In genomic region chr11:115651680-115652079, GRCm38 (mm10) we compare ENCODE assay signal across 22 mouse cellular contexts.
"Had no signal": no experiment of that assay in that cellular context is flagged by ENCODE, and none has a peak within 500 bp of the region (broad histone marks: within the 10 kb centered on the region; RNA-seq: fewer than 3 reads in every experiment).

No protein-coding gene starts in this region.

- DNase-seq: kidney, postnatal 10 days; liver; lung, adult 18-20 months; lung, postnatal 10 days; lung, postnatal 36 days; retina, postnatal 1 day; right cerebral cortex, postnatal 25 days; spleen, adult 18-20 months; thymus, postnatal 25 days had no signal

- H3K9ac ChIP-seq: kidney, embryonic 15.5 days; limb, embryonic 13.5 days; liver, embryonic 12.5 days; liver, embryonic 15.5 days; lung, embryonic 15.5 days; midbrain, embryonic 13.5 days; neural tube, embryonic 13.5 days; stomach, embryonic 15.5 days had no signal

- H3K27ac ChIP-seq: kidney, embryonic 15.5 days; limb, embryonic 10.5 days; limb, embryonic 13.5 days; liver, embryonic 12.5 days; liver, embryonic 15.5 days; lung, embryonic 15.5 days; midbrain, embryonic 10.5 days; midbrain, embryonic 13.5 days; neural tube, embryonic 13.5 days; stomach, embryonic 15.5 days had no signal

- H3K9me3 ChIP-seq: kidney, embryonic 15.5 days; limb, embryonic 10.5 days; limb, embryonic 13.5 days; liver, embryonic 12.5 days; liver, embryonic 15.5 days; lung, embryonic 15.5 days; megakaryocyte, embryonic 14.5 days; midbrain, embryonic 10.5 days; midbrain, embryonic 13.5 days; neural tube, embryonic 13.5 days; stomach, embryonic 15.5 days had no signal

- H3K27me3 ChIP-seq: kidney, embryonic 15.5 days; limb, embryonic 13.5 days; liver, embryonic 12.5 days; liver, embryonic 15.5 days; lung, embryonic 15.5 days; megakaryocyte, embryonic 14.5 days; midbrain, embryonic 13.5 days; neural tube, embryonic 13.5 days; stomach, embryonic 15.5 days had no signal

- ATAC-seq: liver, embryonic 12.5 days; midbrain, embryonic 13.5 days; midbrain, embryonic 16.5 days had no signal

- H3K4me1 ChIP-seq: limb, embryonic 10.5 days; liver, embryonic 12.5 days; liver, embryonic 15.5 days; lung, embryonic 15.5 days; stomach, embryonic 15.5 days had no signal

- H3K4me3 ChIP-seq: kidney, embryonic 15.5 days; limb, embryonic 10.5 days; limb, embryonic 13.5 days; liver, embryonic 12.5 days; liver, embryonic 15.5 days; lung, embryonic 15.5 days; megakaryocyte, embryonic 14.5 days; midbrain, embryonic 10.5 days; midbrain, embryonic 13.5 days; myocyte; neural tube, embryonic 13.5 days; stomach, embryonic 15.5 days had no signal

- H3K4me2 ChIP-seq: kidney, embryonic 15.5 days; limb, embryonic 13.5 days; liver, embryonic 12.5 days; liver, embryonic 15.5 days; lung, embryonic 15.5 days; midbrain, embryonic 13.5 days; neural tube, embryonic 13.5 days; stomach, embryonic 15.5 days had no signal
